ENCODE assay signal across 21 mouse cellular contexts in the genomic region with DNA sequence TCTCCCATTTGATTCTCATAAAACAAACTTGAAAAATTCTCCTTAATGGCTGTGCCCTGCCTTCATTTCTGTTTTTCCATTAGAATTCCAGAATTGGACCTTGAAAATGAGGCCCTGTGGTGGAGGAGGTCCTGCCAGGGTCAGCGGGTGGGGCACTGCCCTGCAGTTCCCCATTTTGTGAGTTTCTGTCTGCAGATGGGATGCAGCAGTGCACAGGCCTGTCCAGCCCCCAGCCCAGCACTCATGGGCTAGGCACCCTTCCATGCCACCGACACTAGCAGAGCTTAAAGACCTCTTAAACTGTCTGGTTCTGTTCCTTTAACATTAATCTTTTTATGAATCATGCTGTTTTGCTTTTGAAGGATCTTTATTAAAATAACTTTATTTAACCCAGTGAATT.
"Had no signal": no experiment of that assay in that cellular context is flagged by ENCODE, and none has a peak within 500 bp of the region (broad histone marks: within the 10 kb centered on the region; RNA-seq: fewer than 3 reads in every experiment).

No protein-coding gene starts in this region.

- DNase-seq: liver, postnatal 0 days; lung, adult 2 months; lung, postnatal 14 days; lung, postnatal 36 days; retina, postnatal 1 day; right cerebral cortex, adult 18-20 months; right cerebral cortex, postnatal 25 days; right cerebral cortex, postnatal 4 days; spleen, adult 18-20 months; thymus, adult 2 months; thymus, postnatal 25 days; thymus, postnatal 4 days had no signal

- H3K4me1 ChIP-seq: lung, embryonic 15.5 days; midbrain, embryonic 10.5 days; midbrain, embryonic 13.5 days; midbrain, embryonic 15.5 days; neural tube, embryonic 13.5 days; neural tube, embryonic 15.5 days had no signal

- H3K9me3 ChIP-seq: lung, embryonic 15.5 days; midbrain, embryonic 10.5 days; midbrain, embryonic 13.5 days; midbrain, embryonic 15.5 days; neural tube, embryonic 13.5 days; neural tube, embryonic 15.5 days had no signal

- H3K9ac ChIP-seq: liver, postnatal 0 days; lung, embryonic 15.5 days; midbrain, embryonic 13.5 days; midbrain, embryonic 15.5 days; neural tube, embryonic 13.5 days; neural tube, embryonic 15.5 days had no signal

- H3K4me3 ChIP-seq: lung, embryonic 15.5 days; midbrain, embryonic 10.5 days; midbrain, embryonic 13.5 days; midbrain, embryonic 15.5 days; myocyte; neural tube, embryonic 13.5 days; neural tube, embryonic 15.5 days had no signal

- ATAC-seq: liver, postnatal 0 days; lung, postnatal 0 days; midbrain, embryonic 13.5 days; midbrain, embryonic 15.5 days had no signal

- H3K27me3 ChIP-seq: lung, embryonic 15.5 days; midbrain, embryonic 13.5 days; midbrain, embryonic 15.5 days; neural tube, embryonic 13.5 days; neural tube, embryonic 15.5 days had no signal

- H3K4me2 ChIP-seq: lung, embryonic 15.5 days; midbrain, embryonic 13.5 days; midbrain, embryonic 15.5 days; neural tube, embryonic 13.5 days; neural tube, embryonic 15.5 days had no signal

- H3K27ac ChIP-seq: lung, embryonic 15.5 days; macrophage; midbrain, embryonic 10.5 days; midbrain, embryonic 13.5 days; midbrain, embryonic 15.5 days; neural tube, embryonic 13.5 days; neural tube, embryonic 15.5 days had no signal
